Mouse (Mus musculus): ENCODE measurements around the gene Smok3c.

GRCm38 (mm10) chr5:138090271-138090670, 37.3 kb downstream of the Smok3c start:
- TF ChIP-seq CTCF (IDR thresholded peaks at IDR 0.05; ENCODE audit: low read depth) (peak; percentile 69), EP300 (optimal IDR thresholded peaks at IDR 0.05) (no peak)

Measured in stomach, postnatal 0 days (tissue).